Mouse (Mus musculus): ENCODE results near the gene Ttc34.
A peak's percentile ranks its signal among the peaks of the same experiment; 100 is the strongest.

Ttc34 gene

DNA sequence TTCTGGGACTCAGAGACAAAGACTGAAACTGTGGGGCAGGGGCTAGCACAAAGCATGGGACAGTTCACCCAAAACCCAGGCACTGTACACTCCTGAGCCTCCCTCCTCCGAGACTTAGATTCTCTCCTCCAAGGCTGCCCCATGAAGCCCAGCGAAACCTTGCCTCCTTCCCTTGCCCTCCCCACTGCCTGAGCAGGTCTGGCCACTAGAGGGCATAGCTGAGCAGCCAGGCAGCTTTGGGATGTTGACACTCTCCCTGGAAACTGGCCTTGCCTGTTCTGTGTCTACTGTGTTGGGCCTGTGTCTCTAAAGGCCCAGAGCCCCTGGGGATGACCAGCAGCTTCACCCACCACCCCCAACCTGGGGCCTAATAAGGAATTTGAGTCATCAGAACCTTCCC is at the start of gene Ttc34:
Gene Ttc34, plus strand, starts transcription at position 290 of the 400 bp plus-strand sequence.
- peak; percentile 37 to 81 for DNase-seq

DNA sequence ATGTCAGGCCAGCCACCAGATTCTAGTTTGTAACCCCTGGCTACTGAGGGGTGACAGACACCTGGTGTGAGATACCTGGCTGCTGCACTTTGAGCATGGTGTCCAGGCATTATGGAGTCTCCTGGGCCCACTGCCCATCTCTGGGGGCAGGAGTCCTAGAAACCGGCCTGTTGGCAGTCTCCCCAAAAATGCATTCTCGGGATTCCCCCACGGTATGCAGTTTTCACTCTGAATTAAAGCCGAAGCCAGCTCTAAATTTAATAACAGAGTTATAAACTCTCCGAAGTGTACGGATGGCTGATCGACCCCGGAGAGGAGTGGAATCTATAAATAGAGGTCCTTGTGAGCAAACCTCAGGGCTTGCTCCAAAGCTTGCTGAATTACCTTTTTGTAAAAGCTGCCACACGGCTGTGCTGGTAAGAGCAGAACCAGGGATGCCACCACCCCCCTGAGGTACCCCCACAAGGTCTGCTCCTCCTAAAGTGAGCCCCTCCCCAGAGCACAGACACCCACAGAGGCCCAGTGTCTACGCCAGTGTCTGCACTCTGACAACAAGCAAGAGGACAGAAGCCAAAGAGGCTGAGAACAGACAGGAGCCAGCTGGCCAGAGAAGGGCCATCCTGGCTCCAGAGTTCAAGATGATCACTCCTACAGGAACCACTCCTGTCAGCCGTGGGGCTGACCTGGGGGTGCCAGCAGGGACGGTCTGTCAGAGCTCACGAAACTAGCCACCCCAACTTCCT is 49.1 kb upstream of the Ttc34 start:
- DNase-seq, result no peak

DNA sequence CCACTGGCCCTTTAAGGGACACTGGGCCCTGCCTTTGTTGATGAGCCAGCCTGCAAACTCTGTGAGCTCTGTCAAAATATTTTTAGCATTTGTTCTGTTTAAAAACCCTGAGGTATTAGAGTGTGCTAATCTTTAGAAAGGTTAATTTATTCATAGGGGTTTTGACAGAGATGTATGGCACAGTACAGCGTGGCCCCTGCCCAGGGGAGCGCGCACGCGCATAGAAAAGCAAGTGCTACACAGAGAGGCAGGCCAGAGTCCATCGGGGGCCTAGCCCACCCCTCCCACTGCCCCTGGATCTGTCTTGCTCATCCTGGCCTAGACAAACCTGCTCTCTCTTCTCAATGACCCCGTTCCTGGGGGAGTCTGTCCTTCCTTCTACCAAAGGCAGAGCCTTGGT is 45.4 kb upstream of the Ttc34 start:
- no peak for DNase-seq

DNA sequence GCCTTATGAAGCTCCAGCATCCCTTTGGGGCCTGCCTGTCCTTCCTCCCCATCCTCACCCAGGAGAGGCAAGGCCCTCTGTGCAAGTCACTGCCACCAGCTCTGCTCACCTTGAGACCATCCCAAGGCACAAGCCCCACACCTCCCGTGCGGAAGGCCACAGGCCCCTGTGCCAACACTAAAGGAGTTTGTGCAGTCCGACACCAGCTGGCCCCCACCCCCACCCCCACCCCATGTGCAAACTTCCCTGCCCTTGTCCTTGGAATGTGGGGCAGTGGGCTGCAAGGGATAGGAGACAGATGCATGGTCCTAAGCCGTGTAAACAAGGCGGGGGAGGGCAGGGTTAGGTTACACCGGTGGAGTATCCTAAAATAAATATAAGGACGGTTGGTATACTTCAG is 43.8 kb upstream of the Ttc34 start:
- no peak for DNase-seq

DNA sequence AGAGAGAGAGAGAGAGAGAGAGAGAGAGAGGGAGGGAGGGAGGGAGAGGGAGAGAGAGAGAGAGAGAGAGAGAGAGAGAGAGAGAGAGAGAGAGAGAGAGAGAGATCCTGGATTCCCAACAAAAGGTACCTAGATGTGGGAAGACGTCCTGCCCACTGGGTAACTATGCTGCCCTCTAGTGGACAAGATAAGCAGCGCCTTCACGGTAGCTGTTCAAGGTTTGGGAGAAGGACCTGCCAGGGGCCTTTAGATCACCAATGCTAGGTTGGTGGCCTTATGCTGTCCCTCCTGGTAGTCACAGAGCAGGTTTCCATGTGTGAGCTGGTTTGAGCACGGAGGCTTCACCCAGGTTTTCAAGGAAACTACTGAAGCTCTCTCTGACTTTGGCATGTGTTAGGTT is 39.4 kb upstream of the Ttc34 start:
- DNase-seq, result peak; percentile 42 to 79

DNA sequence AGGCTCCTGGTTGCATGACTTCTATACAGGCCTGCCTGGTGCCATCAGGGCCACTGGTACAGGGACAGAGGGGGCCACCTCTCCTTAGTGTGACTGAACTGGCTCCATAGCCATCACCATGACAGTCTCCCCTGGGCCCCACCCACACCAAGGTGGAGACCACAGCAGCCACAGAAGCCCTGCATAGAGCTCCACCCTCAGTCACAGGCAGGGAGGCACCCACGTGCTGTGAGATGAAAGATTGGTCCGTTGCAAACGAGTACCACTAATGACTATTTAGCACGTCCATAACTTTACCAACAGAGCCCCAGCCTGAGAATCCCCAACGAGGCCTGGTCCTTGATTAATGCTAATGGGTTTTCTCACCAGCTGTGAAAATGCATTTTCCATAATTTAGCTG is 36.7 kb upstream of the Ttc34 start:
- DNase-seq, result no peak

DNA sequence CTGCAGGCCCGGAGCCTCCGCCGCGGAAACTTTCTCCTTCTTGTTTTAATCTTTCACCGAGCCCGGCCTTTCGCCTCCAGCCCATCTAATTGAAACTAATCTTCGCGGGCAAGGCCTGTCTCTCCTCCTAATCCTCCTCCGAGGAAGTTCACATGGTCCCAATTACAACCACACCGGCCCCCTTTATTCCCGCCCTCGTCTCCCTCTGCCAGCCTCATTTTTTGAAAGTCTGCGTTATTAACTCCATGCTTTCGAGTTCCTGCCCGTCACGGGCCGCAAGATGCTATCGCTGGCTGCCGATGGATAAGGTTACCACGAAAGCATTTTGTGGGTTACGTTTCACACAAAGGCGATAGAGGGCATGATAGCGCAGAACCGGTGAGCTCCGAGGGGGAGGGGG is 35.0 kb upstream of the Ttc34 start:
- no peak for DNase-seq

DNA sequence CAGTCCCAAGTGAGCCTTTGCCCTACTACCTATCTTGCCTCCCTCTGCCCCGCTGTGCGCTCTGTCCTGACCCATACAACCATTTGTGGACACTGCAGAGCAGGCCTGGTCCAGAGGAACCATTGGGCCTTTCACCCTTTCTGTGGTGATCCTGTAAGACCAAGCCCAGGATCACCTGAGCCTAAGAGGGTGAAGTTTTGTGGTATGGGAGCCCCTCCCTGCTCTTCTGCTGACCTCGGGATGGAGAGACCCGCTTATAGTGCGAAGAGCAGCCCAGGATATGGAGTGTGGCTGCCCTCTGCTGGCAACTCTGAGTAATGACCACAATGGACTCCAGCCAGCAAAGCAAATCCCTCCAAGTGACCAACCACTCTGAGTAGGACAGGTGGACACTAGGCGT is 11.6 kb upstream of the Ttc34 start:
- peak; percentile 33 to 64 for DNase-seq

DNA sequence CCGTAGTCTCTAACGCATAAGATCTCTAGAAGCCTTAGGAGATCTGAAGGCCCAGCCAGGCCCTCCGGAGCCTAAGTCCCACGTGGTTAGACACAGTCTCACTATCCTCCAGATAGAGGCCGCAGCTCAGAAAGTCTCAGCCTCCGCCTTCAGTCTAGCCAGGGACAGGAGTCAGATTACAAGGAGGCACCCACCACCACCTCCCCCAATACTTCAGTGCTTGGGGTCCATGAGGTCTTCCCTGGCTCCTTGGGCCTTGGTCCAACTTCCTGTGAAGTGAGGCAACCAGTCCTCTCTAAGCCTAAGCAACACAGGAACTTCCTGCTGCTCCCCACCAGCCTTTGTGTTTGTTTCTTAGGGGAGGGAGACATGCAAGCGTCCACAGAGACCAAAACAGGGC is 11.0 kb upstream of the Ttc34 start:
- no peak for DNase-seq

DNA sequence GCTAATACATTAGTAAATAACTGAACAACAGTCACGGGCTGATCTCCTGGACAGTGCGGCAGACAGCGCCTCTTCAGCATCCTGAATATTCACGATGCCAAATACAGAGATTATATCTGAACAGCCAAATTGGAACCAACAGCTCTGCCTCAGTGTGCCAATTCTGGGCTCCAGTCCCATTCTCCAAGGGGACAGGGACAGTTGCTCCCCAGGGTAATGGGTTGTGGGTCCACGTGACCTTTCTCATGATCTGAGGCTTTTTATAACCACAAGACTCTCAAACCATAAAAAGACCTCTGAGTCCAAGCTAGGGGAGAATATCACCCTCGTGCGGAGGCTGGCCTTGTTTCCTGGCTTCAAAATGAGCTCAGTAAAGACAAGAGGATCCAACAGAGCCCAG is 10.1 kb upstream of the Ttc34 start:
- DNase-seq, result no peak

DNA sequence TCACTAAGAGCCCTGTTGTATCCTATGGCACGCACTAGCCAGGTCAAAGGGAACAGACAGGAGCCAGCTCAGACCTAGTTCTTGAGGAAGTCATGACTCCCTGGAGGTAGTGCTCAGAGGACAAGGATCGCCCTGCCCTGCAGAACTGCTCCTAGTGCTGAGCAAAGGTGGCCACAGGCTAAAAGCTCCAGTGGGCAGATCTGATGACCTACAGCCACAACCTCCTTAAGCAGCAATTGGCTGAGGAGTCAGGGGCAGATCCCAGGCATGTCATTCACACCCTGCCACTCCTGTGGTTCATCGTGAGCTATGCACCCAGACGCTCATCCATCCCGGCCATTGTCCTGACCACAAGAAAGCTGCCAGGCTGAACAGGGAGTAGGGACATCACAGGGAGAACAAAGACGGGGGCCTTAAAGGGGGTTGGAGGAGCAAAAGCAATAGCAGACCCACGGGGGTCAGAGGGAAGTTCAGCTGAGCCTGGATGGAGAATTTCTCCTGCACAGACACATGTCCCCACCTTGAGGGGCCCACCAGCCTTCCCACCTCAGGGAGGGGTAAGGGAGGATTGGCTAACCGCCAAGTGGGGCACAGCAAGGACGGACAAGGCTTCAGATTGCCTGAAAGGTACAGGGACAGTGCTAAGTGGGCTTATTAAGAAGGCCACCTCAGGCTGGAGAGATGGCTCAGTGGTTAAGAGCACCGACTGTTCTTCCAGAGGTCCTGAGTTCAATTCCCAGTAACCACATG is 9.2 kb upstream of the Ttc34 start:
- peak in 1 of 2 experiments; percentile 1 for DNase-seq

DNA sequence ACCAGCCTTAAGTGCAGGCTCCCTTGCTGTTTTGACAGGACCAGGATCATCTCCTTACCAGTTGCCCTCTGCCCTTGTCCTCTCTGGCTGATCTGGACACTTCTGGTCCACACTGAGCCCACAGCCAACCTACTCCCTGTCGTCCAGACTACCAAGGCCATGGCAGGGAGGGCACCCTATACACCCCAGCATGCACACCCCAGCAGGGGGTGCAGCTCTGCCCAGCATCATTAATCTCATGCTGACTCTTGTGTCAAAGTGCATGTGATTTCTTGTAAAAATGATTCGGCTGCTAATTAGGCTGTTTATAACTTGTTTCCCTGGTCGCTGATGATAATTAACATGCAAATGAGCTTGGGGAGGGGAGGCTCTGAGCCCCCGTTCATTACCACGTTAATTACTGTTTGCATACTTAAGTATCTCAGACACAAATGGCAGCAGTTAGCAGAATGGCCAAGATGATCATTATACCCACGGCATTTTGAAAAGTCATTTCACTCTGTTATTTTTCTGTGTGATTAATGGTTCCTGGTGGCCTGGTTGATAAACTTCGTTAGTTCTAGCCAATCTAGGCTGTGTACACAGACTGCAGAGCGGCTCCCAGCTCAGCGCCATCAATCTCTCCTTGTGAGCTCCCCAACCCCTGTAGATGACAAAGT is 5.2 kb upstream of the Ttc34 start:
- DNase-seq, result no peak

DNA sequence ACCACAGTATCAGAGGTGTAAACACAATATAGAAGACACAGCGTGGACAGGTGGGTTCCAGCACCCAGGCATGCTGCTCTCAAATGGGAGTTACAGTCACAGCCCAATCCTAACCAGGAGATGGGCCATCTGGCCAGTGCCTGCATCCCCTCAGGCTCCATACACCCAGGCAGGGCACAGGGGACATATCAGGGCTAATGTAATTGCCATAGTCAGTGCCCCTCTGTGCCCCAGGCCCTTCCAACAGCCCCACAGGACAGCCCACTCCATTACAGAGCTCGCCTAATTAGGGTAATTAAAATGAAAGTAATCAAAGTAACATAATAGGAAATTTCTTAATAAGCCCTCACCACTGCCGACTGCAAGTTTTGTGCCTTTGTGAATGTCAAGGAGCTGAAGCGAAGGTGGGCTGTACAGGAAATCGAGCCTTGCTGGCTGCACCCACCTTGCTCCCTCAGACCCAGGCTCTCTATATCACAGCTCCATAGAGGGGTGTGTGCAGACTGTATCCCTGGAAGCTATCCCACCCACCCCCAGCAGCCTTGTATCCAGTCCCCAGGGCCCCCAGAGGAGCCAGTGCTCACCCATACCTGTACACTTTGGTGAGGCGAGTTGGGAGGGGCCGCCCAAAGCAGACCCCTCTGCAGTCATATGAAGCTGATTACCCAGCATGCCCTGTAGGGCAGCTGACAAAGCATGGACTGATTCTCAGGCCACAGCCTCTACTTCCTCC is 910 bp upstream of the Ttc34 start:
- no peak for DNase-seq

DNA sequence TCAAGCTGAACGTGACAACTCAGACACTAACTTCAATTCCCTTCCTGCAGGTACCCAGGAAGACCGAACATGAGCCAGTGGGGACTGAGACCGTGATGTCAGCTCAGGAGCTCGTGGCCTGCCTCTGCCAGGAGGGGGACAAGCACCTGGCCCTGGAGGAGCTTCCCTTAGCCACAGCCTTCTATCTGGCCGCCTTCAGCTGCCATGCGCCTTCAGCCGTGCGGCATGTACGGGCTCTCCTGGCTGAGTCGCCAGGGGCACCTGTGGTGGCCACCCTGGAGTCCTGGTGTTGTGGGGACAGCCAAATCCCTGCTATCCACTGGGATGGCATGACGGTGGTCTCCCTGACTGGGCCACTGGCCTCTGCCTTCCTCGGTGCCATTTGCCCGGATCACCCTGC is 1.5 kb downstream of the Ttc34 start:
- no peak for DNase-seq

DNA sequence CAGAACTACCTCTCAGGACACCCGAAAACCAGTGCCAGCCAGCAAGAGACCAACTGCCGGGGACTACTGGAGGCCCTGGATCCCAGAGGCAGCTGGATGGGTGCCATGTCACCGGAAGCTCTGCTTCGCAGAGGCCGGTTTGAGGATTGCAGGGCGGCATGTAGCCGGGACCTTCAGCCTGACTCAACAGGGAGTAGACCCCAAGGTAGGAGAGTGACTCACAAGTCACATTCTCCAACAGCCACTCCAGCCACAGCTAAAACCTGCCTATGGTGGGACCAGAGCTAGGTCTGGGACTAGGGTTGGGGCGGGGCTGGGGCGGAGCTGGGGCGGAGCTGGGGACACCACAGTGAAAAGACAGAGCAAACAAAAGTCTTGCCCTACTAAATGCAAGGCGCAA is 2.1 kb downstream of the Ttc34 start:
- DNase-seq, result peak in 1 of 2 experiments; percentile 29

DNA sequence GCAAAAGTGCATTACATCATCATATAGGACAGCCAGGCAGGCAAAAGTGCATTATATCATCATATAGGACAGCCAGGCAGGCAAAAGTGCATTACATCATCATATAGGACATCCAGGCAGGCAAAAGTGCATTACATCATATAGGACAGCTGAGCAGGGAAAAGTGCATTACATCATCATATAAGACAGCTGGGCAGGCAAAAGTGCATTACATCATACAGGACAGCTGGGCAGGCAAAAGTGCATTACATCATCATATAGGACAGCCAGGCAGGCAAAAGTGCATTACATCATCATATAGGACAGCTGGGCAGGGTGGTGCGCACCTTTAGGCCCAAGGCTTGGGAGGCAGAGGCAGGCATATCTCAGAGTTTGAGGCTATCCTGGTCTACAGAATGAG is 15.4 kb downstream of the Ttc34 start:
- DNase-seq, result no peak

DNA sequence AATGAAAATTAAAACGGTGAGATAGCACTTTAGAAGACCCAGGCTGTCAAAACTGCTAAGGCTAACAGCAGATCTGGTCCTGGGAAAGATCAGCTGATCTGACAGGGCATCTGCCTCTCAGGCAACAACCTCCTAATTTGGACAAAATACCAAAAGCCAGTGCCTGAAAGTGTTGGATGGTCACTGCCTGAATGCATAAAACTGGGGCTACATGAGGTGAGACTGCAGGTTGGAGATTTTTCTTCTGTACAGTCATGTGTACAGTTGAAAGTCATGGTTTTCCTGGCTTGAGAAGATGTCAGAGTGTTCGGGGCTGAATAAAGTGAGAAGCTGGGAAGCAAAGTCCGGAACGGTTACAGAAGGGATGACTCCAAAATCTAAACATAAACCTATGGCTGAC is 16.6 kb downstream of the Ttc34 start:
- no peak for DNase-seq

DNA sequence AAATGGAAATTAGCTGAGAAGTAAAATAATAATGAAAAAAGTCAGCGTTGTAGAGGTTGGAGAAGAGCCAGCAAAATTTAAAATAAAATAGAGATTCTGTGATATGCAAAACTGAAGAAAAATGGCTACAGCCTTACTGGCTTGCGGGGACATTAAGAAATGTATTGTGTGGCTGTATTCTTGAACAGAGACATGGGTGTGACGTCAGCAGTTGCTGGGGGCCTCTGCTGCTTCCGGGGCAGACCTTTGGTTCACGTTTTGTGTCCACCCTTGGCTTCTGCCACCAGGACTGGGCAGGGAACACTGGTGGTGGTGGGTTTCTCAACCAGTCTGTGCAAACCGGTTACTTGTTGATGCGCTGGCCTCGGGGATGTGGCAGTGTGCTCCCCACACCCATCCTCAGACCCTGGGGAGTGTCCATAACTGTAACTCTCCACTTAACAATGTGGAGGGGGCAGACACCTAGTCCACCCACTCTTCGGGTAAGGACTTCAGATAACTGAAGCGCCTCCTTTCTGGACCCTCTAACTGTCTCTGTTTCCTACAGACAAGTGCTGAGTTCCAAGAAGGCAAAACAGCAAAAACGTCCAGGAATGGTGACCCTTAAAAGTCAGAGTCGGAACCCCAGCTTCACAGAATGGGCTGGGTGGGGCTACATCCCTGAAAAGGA is 17.6 kb downstream of the Ttc34 start:
- DNase-seq, result no peak

DNA sequence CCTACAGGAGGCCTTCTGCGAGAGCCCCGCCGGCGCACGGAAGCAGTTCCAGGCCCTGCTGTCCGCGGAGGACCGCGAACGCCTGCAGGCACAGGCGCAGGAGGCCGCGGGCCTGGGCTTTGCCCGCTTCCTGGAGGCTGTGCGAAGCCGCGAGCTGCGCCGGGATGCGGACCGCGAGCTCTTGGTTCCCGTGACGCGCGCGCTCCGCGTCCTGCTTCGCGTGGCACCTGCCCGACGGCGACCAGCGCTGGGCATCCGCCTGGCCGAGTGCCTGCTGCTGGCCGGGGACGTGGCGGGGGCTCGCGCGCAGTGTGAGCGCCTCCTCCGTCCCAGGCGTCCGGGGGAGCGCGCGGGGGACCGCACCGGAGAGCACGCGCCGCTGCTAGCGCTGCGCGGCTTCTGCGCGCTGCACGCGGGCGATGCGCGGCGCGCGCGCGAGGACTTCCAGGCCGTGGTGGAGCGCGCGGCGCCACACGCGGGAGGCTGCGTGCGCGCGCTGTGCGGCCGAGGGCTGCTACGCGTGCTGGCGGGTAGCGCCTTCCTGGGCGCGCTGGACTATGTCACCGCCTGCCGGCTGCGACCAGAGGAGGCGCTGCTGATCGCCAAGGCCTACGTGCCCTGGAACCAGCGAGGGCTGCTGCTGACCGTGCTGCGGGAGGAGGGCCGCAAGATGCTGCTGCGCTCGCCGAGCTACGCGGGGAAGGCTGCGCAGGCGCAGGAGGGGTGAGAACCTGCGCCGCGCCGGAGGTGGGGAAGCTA is 18.6 kb downstream of the Ttc34 start:
- DNase-seq, result peak; percentile 43 to 81

DNA sequence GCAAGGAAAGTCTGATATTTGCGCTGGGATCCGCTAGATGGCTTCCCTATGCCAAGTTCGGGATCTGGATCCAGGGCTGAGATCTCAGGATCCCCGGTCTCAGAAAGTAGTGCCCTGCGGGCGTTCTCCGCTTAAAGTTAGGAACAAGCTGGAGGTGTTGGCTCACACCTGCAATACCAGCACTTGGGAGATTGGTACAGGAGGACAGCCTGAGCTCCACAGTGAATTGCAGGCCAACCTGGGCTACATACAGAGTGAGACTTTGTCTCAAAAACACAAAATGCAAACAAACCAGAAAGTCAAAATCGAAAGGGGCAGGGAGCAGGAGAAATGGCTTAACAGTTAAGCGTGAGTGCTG is 19.2 kb downstream of the Ttc34 start:
- no peak for DNase-seq

DNA sequence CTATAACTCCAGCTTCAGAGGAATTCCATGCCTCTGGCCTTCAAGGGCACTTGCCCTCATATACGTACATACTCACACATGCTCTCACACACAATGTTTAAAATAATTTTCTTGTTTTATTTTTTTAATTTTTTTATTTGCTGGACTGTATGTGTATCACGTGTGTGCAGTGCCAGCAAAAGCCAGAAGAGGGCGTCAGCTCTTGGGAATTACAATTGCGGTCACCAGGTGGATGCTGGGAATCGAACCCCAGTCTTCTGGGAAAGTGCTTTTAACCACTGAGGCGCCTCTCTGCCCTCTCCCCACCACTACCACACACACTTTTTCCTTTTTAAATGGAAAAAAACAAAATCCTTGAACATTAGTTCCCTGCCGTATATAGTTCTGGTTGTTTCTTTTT is 19.6 kb downstream of the Ttc34 start:
- no peak for DNase-seq
